ENCODE assay signal across 8 mouse cellular contexts in genomic region chr9:56151745-56152481, GRCm38 (mm10). TPM values are rescaled to one million over a fixed set of nuclear protein-coding genes. Genes with fewer than 3 reads are reported as not detected.
DNase-seq lines count a peak whose midpoint lies in the region; ATAC-seq lines count a peak whose summit lies in the region.

No protein-coding gene starts in this region.

- no peaks in the 10 kb centered on the region for H3K27me3 ChIP-seq in embryonic facial prominence, embryonic 13.5 days
- no peaks in the 10 kb centered on the region for H3K27me3 ChIP-seq in embryonic facial prominence, embryonic 10.5 days (replicated peaks; ENCODE audit: low read depth, poor library complexity, severe bottlenecking)
- H3K27me3 ChIP-seq in kidney, embryonic 14.5 days (ENCODE audit: control insufficient read depth, insufficient read depth, low read length): no peaks in the 10 kb centered on the region
- H3K27me3 ChIP-seq in neural tube, embryonic 14.5 days (ENCODE audit: control insufficient read depth, insufficient read depth, low read length): no peaks in the 10 kb centered on the region

- no peaks in the 10 kb centered on the region for H3K9me3 ChIP-seq in embryonic facial prominence, embryonic 13.5 days
- H3K9me3 ChIP-seq in embryonic facial prominence, embryonic 10.5 days: no peaks in the 10 kb centered on the region
- H3K9me3 ChIP-seq in kidney, embryonic 14.5 days (ENCODE audit: control insufficient read depth, low read length): no peaks in the 10 kb centered on the region
- H3K9me3 ChIP-seq in neural tube, embryonic 14.5 days (ENCODE audit: control insufficient read depth, low read length): no peaks in the 10 kb centered on the region

- ATAC-seq in embryonic facial prominence, embryonic 13.5 days (ENCODE audit: insufficient number of reproducible peaks, insufficient read depth, low FRiP score, low TSS enrichment, low read depth): no peak
- ATAC-seq in kidney, embryonic 14.5 days (ENCODE audit: low FRiP score, low TSS enrichment): peak; percentile 68; the same call in 1 of the 2 replicates
- no peak; the same call in 1 of the 2 replicates for ATAC-seq in neural tube, embryonic 14.5 days (ENCODE audit: low read depth)

- H3K9ac ChIP-seq in embryonic facial prominence, embryonic 13.5 days: no peak overlapping the region
- H3K9ac ChIP-seq in kidney, embryonic 14.5 days (ENCODE audit: low read depth, low read length): no peak overlapping the region
- H3K9ac ChIP-seq in neural tube, embryonic 14.5 days (replicated peaks; ENCODE audit: low read depth, low read length): no peak overlapping the region

- H3K4me1 ChIP-seq in embryonic facial prominence, embryonic 13.5 days: peaks cover 22% of the 10 kb centered on the region
- H3K4me1 ChIP-seq in embryonic facial prominence, embryonic 10.5 days: 0 out of 2 replicates have a peak, but pooled peaks cover 6% of the 10 kb centered on the region
- H3K4me1 ChIP-seq in kidney, embryonic 14.5 days (ENCODE audit: control insufficient read depth, insufficient read depth, low read length): peaks cover 15% of the 10 kb centered on the region
- peaks cover 6% of the 10 kb centered on the region for H3K4me1 ChIP-seq in neural tube, embryonic 14.5 days (ENCODE audit: control insufficient read depth, insufficient read depth, low read length)

- H3K4me3 ChIP-seq in embryonic facial prominence, embryonic 13.5 days: no peak overlapping the region
- no peak overlapping the region for H3K4me3 ChIP-seq in embryonic facial prominence, embryonic 10.5 days
- no peak overlapping the region for H3K4me3 ChIP-seq in kidney, embryonic 14.5 days (ENCODE audit: low read length)
- no peak overlapping the region for H3K4me3 ChIP-seq in neural tube, embryonic 14.5 days (ENCODE audit: low read depth, low read length)

- H3K27ac ChIP-seq in embryonic facial prominence, embryonic 13.5 days: peak overlapping the region; percentile 48
- no peak overlapping the region for H3K27ac ChIP-seq in embryonic facial prominence, embryonic 10.5 days (replicated peaks)
- 0 out of 2 replicates have a peak overlapping the region, but pooled peaks have one; percentile 24 for H3K27ac ChIP-seq in kidney, embryonic 14.5 days (ENCODE audit: low read depth, low read length)
- peak overlapping the region; percentile 7; the same call in 1 of the 2 replicates for H3K27ac ChIP-seq in neural tube, embryonic 14.5 days (ENCODE audit: low read depth, low read length)

- peaks cover 10% of the 10 kb centered on the region for H3K36me3 ChIP-seq in embryonic facial prominence, embryonic 13.5 days
- peaks cover 35% of the 10 kb centered on the region for H3K36me3 ChIP-seq in embryonic facial prominence, embryonic 10.5 days (replicated peaks)
- peaks cover 6% of the 10 kb centered on the region for H3K36me3 ChIP-seq in kidney, embryonic 14.5 days (ENCODE audit: control insufficient read depth, insufficient read depth, low read length)
- H3K36me3 ChIP-seq in neural tube, embryonic 14.5 days (ENCODE audit: control insufficient read depth, insufficient read depth, low read length): peaks cover 3% of the 10 kb centered on the region; the same call in 1 of the 2 replicates

- 53% methylated on average over 7 of the region's 7 CpGs for WGBS in embryonic facial prominence, embryonic 13.5 days
- 75% methylated on average over 7 of the region's 7 CpGs for WGBS in embryonic facial prominence, embryonic 10.5 days
- 51% methylated on average over 7 of the region's 7 CpGs for WGBS in kidney, embryonic 14.5 days
- 34% methylated on average over 7 of the region's 7 CpGs for WGBS in neural tube, embryonic 14.5 days

- DNase-seq in embryonic facial prominence, embryonic 10.5 days (ENCODE audit: low spot score): no peak
- peak; percentile 35 for DNase-seq in CD4-positive, CD25-positive, alpha-beta regulatory T cell, adult 2 months (ENCODE audit: low read depth, low spot score)
- peak; percentile 51 for DNase-seq in gastrocnemius, postnatal 25 days
- no peak for DNase-seq in urinary bladder, postnatal 4 days (ENCODE audit: low spot score in 2 of 2)
- no peak for DNase-seq in urinary bladder, adult 2 months (ENCODE audit: low spot score)

- no peak overlapping the region for H3K4me2 ChIP-seq in embryonic facial prominence, embryonic 13.5 days
- H3K4me2 ChIP-seq in kidney, embryonic 14.5 days (replicated peaks; ENCODE audit: low read depth, low read length): no peak overlapping the region
- H3K4me2 ChIP-seq in neural tube, embryonic 14.5 days (ENCODE audit: low read depth, low read length): no peak overlapping the region

RNA-seq across cellular contexts. Expression of gene Tspan3, which starts 13.4 kb away (rescaled TPM):
- 480 and 544 TPM in 2 replicates for polyA plus RNA-seq in embryonic facial prominence, embryonic 13.5 days (2015; fragmentation: Nextera tagmentation; extraction: Ambion mirVana)
- polyA plus RNA-seq in embryonic facial prominence, embryonic 10.5 days (2016; fragmentation: Nextera tagmentation; extraction: Ambion mirVana): 474 and 482 TPM in 2 replicates
- 100 to 1,000 TPM; 112 to 139 TPM for total RNA-seq in gastrocnemius, postnatal 25 days (2021)
- 418 and 533 TPM in 2 replicates for polyA plus RNA-seq in kidney, embryonic 14.5 days (2014; fragmentation: Nextera tagmentation; extraction: Ambion mirVana)
- polyA plus RNA-seq in neural tube, embryonic 14.5 days (2014; fragmentation: Nextera tagmentation; extraction: Ambion mirVana): 598 and 623 TPM in 2 replicates
- 153 and 172 TPM in 2 replicates for polyA plus RNA-seq in urinary bladder, adult 2 months (2012; rRNA removed)

Comparison
In these comparisons a context has a peak if more than half of its experiments do, and no peak if none do; other contexts are left out.
1. DNase-seq: peak in CD4-positive, CD25-positive, alpha-beta regulatory T cell, adult 2 months (single experiment) and gastrocnemius, postnatal 25 days (single experiment); none in embryonic facial prominence, embryonic 10.5 days (single experiment), urinary bladder, postnatal 4 days (0 of 2) and urinary bladder, adult 2 months (single experiment).